In the genomic region with DNA sequence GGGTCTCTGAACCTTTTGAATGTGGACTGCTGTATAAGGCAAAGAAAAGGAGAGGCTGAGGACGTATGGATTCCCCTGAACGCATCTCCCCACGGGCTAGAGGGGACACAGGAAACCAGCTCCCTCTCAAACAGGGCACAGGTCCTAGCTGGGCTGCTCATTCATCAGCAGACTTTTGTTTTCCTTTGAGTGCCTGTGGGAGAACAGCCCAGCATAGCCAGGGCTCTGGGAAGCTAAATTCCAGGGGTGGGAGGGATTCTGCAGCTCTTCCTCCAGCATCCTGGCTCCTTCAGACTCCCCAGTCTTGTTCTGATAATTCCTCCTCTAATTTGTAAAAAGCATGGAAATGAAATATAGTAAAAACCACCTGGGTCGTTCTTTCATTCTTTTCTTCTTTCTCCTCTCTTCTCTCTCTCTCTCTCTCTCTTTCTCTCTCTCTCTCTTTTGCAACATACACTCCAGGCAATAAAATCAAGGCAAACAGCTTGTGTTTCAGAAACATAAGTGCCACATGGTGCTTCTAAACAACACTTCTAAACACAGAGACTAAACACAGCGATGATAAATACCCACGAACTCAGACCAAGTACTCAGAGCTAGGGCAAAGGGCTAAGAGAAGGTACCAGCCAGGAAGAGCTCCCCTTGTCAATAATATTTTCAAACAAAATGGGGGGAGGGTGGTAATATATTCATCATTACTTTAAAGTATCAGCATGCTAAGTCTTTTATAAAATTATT, we compare ENCODE assay signal across 8 mouse cellular contexts.
DNase-seq lines count a peak whose midpoint lies in the region; ATAC-seq and TF ChIP-seq lines count a peak whose summit lies in the region.

No protein-coding gene starts in this region.

- no peak for TF ChIP-seq CTCF in midbrain, postnatal 0 days (IDR thresholded peaks at IDR 0.05)
- TF ChIP-seq CTCF in kidney, postnatal 0 days (IDR thresholded peaks at IDR 0.05; ENCODE audit: low read depth), result no peak

- peak overlapping the region; percentile 76 for H3K27ac ChIP-seq in midbrain, embryonic 10.5 days (replicated peaks)
- H3K27ac ChIP-seq in midbrain, postnatal 0 days (ENCODE audit: low read depth, low read length), result no peak overlapping the region
- peak overlapping the region; percentile 77 for H3K27ac ChIP-seq in kidney, postnatal 0 days
- H3K27ac ChIP-seq in neural tube, embryonic 13.5 days (replicated peaks), result peak overlapping the region; percentile 33; the same call in 1 of the 2 replicates

- H3K9ac ChIP-seq in midbrain, postnatal 0 days (replicated peaks; ENCODE audit: low read length, poor library complexity, severe bottlenecking), result no peak overlapping the region
- no peak overlapping the region for H3K9ac ChIP-seq in kidney, postnatal 0 days (ENCODE audit: low read depth, low read length)
- H3K9ac ChIP-seq in neural tube, embryonic 13.5 days, result 0 out of 2 replicates have a peak overlapping the region, but pooled peaks have one; percentile 31

- H3K4me3 ChIP-seq in midbrain, embryonic 10.5 days, result no peak overlapping the region
- H3K4me3 ChIP-seq in midbrain, postnatal 0 days (ENCODE audit: low read depth, low read length), result no peak overlapping the region
- H3K4me3 ChIP-seq in kidney, postnatal 0 days (replicated peaks; ENCODE audit: low read depth, low read length), result no peak overlapping the region
- no peak overlapping the region for H3K4me3 ChIP-seq in neural tube, embryonic 13.5 days

- WGBS in midbrain, embryonic 10.5 days, result 14% methylated on average over 6 of the region's 6 CpGs
- WGBS in midbrain, postnatal 0 days, result 21% methylated on average over 6 of the region's 6 CpGs
- 15% methylated on average over 6 of the region's 6 CpGs for WGBS in kidney, postnatal 0 days
- 10% methylated on average over 6 of the region's 6 CpGs for WGBS in neural tube, embryonic 13.5 days

- intact Hi-C loops in gastrocnemius, postnatal 14 days (cut with DNase I; ENCODE audit: low total_unique reads), result no loop called here

- no peaks in the 10 kb centered on the region for H3K9me3 ChIP-seq in midbrain, embryonic 10.5 days (replicated peaks)
- no peaks in the 10 kb centered on the region for H3K9me3 ChIP-seq in midbrain, postnatal 0 days (ENCODE audit: low read length)
- H3K9me3 ChIP-seq in kidney, postnatal 0 days (replicated peaks; ENCODE audit: low read length), result no peaks in the 10 kb centered on the region
- no peaks in the 10 kb centered on the region for H3K9me3 ChIP-seq in neural tube, embryonic 13.5 days

- DNase-seq in midbrain, embryonic 10.5 days (ENCODE audit: low spot score), result peak; percentile 46
- DNase-seq in midbrain, postnatal 0 days (ENCODE audit: low spot score), result no peak
- DNase-seq in gastrocnemius, postnatal 14 days, result peak; percentile 31
- peak; percentile 95 for DNase-seq in kidney, postnatal 0 days (ENCODE audit: low spot score)
- no peak for DNase-seq in right cerebral cortex, postnatal 10 days (ENCODE audit: low spot score in 2 of 2)
- no peak for DNase-seq in natural killer cell, adult 2 months (ENCODE audit: low spot score in 2 of 2)
- no peak for DNase-seq in urinary bladder, adult 2 months (ENCODE audit: low spot score)

- ATAC-seq in midbrain, postnatal 0 days (ENCODE audit: low FRiP score), result no peak
- ATAC-seq in kidney, postnatal 0 days (replicated peaks; ENCODE audit: low FRiP score, low read depth), result peak; percentile 85
- ATAC-seq in neural tube, embryonic 13.5 days (ENCODE audit: low read depth), result peak; percentile 86

- peaks cover 54% of the 10 kb centered on the region for H3K4me1 ChIP-seq in midbrain, embryonic 10.5 days
- no peaks in the 10 kb centered on the region for H3K4me1 ChIP-seq in midbrain, postnatal 0 days (ENCODE audit: insufficient read depth, low read length)
- H3K4me1 ChIP-seq in kidney, postnatal 0 days (replicated peaks; ENCODE audit: insufficient read depth, low read length), result peaks cover 38% of the 10 kb centered on the region
- peaks cover 31% of the 10 kb centered on the region for H3K4me1 ChIP-seq in neural tube, embryonic 13.5 days (replicated peaks)

- no peak overlapping the region for H3K4me2 ChIP-seq in midbrain, postnatal 0 days (ENCODE audit: low read depth, low read length, poor library complexity, severe bottlenecking)
- peak overlapping the region; percentile 28 for H3K4me2 ChIP-seq in kidney, postnatal 0 days (ENCODE audit: low read length)
- 0 out of 2 replicates have a peak overlapping the region, but pooled peaks have one; percentile 18 for H3K4me2 ChIP-seq in neural tube, embryonic 13.5 days

- 0 out of 2 replicates have a peak, but pooled peaks cover 16% of the 10 kb centered on the region for H3K36me3 ChIP-seq in midbrain, embryonic 10.5 days
- H3K36me3 ChIP-seq in midbrain, postnatal 0 days (ENCODE audit: insufficient read depth, low read length), result no peaks in the 10 kb centered on the region
- 0 out of 2 replicates have a peak, but pooled peaks cover 3% of the 10 kb centered on the region for H3K36me3 ChIP-seq in kidney, postnatal 0 days (ENCODE audit: insufficient read depth, low read length)
- H3K36me3 ChIP-seq in neural tube, embryonic 13.5 days, result no peaks in the 10 kb centered on the region

- no peaks in the 10 kb centered on the region for H3K27me3 ChIP-seq in midbrain, embryonic 10.5 days (ENCODE audit: low read depth, poor library complexity, severe bottlenecking)
- H3K27me3 ChIP-seq in midbrain, postnatal 0 days (ENCODE audit: insufficient read depth, low read length), result no peaks in the 10 kb centered on the region
- H3K27me3 ChIP-seq in kidney, postnatal 0 days (ENCODE audit: insufficient read depth, low read length), result no peaks in the 10 kb centered on the region
- no peaks in the 10 kb centered on the region for H3K27me3 ChIP-seq in neural tube, embryonic 13.5 days

Comparison
In these comparisons a context has a peak if more than half of its experiments do, and no peak if none do; other contexts are left out.
1. DNase-seq: peak in midbrain, embryonic 10.5 days (single experiment), gastrocnemius, postnatal 14 days (single experiment) and kidney, postnatal 0 days (single experiment); none in midbrain, postnatal 0 days (single experiment), right cerebral cortex, postnatal 10 days (0 of 2), natural killer cell, adult 2 months (0 of 2) and urinary bladder, adult 2 months (single experiment).